Mouse (Mus musculus) lung, postnatal 4 days (tissue): ENCODE results near the gene 5530401A14Rik.

ENCODE experiments used
- DNase-seq, 2 experiments: peaks; one replicate each; pipeline ENCODE4 v3.0.0; 2021

Gene 5530401A14Rik

GRCm38 (mm10) chr11:81860250-81860972 lies at the start of gene 5530401A14Rik:
TSS of gene 5530401A14Rik (plus strand) at chr11:81860673.
- DNase-seq = peak; percentile 6 to 37

DNA sequence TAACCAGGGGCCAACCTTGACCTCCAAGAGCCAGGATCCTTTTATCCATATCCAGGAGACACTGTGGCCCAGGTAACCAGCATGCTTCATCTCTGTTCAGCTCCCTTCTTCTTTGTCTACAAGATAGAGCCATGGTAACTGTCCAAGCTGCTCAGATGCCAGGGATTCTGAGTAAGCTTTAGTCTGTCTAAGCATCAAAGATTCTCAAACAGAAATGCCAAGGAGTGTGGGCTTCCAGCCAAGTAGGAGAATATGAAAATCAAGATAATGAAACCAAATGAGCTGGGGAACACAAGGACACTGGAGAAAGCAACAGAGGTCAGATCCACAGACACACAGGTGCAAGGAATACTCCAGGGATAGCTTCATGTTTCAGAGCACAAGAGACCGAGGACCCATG lies 45.7 kb upstream of the 5530401A14Rik start:
- no peak for DNase-seq

DNA sequence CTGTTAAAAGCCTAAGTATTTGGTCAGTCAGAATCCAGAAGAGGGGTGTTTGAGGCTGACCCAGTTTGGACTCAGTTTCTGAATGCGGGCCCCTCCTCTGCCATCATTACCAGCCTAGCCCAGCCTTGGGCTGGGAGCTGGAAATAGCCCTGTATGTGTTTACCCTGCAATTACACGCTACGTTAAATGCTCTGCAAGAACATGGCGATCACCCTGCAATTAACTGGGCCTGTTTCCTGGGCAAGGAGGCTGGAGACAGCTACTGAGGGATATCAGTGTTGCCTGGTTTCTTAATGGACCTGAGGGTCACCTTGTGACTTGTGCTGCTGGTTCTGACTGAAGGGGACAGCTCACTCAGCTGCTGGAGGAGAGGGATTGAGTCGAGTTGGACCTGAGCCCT lies 43.9 kb upstream of the 5530401A14Rik start:
- DNase-seq = no peak

DNA sequence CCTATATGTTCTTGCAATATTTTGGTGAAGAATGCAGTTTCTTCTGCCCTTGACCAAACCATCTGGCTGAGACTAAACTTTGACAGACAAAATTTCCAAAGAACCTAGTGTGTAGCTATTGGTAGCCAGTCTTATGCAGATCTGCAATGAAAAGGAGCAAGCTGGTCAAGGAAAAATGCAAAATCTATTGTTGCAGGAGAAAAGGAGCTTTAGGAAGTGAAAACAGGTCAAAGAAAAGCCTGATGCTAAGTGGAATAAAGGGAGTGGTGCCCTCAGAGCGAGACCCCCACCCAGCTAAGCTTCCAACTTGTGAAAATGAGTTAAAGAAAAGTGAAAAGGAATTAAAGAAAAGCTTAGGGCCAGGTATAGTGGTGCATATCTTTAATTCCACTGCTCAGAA lies 28.1 kb upstream of the 5530401A14Rik start:
- no peak for DNase-seq

GRCm38 (mm10) chr11:81838426-81838825 lies 22.0 kb upstream of the 5530401A14Rik start:
- DNase-seq = no peak

- DNase-seq = no peak
These were observed 19.5 kb upstream of the 5530401A14Rik start for GRCm38 (mm10) chr11:81841001-81841400.

DNA sequence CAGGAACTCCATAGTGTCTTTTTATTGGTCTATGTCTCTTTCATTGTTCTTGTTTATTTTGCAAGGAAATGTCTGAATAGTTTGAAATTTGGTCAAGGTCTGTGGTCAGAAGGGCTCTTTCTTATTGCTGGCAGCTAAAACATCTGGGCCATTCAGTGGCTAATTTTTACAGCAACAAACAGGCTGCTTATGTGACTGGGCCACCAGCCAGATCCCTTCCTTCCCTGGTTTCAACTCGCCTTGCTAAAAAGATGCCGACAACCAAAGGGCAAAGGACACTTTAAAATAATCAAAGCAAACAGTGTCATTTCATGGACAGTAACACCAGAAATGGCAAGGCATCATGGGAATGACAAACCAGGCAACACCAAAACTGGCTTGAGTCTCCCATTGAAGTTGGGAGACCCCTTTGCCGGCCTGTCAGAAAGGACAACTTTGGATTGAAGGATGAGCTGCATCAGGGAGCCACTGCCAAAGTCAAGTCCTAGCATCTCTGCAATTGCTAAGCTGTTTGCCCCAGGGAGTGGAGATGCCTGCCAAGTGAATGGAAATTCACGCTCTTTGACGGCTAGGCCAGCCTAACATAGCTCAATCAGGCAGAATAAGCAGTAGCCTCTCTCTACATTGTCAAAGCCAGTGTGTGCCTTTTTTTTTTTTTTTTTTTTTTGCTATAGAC lies 15.3 kb upstream of the 5530401A14Rik start:
- DNase-seq = peak; percentile 48 to 80

GRCm38 (mm10) chr11:81845686-81846036 lies 14.8 kb upstream of the 5530401A14Rik start:
- no peak for DNase-seq

- DNase-seq = no peak
These were observed 12.5 kb upstream of the 5530401A14Rik start for GRCm38 (mm10) chr11:81847773-81848490.

DNA sequence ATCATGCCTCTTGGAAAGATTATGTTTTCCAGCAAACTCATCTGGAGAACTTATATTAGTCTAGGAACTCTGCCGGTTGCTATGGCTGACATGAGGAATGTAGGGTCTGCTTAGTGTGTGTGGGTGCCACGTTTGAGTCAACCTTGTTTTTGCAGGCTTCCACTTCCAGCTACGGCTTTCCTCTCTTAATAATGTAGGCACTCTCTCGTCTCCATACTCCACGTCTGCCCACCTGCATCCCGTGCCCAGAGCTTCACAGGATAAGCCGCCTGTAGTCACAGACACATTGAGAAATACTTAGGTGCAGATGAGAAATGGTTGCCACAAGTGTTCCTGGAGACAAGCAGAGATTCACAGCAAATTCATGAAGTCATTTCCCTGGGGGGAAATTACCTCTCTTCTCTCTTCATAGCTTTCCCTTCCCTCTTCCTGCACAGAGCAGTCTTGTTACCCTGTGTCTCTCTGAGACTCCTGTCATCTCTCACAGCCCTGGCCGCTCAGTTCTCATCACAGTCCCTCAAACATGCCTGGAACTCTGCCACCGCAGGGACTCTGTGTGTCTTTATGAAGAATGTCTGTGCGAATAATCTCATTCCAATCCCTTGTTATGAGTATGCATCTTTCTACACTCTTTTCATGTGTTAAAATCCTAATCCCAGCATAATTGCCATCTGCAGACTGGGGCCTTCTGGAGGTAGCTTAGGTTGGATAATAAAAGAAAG lies 5.3 kb downstream of the 5530401A14Rik start:
- DNase-seq = no peak

DNA sequence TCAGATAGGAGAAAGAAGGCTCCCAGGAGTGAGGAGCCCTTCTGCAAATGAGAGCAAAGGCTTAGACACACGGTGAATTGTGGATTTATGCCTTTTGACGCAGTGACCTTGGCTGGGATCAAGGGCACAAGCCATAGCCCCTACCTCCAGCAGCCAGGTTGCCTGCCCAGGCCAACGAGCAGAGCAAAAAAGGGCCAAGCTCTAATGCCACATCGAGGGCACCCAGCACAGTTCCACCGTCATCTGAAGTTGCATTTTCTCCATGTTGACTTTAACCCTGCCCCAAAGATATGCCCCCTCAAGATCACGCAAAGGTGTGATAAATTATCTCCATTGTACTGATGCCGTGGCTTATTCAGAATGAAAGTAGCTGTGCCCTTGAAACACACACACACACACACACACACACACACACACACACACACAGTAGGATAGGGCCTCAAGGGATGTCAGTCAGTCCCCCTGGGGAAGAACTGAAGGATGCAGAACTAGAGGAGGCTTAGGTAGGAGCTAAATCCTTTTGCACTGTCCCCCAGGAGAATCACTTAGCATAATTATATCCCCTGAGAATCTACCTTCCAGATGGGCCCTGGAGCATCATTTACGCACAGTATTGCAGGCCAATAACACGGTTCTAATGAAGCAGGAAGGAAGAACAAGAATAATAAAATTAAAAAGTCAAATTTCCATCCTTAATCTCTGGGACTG lies 11.2 kb downstream of the 5530401A14Rik start:
- DNase-seq = no peak

- no peak for DNase-seq
These were observed 36.0 kb downstream of the 5530401A14Rik start for GRCm38 (mm10) chr11:81896511-81896910.

DNA sequence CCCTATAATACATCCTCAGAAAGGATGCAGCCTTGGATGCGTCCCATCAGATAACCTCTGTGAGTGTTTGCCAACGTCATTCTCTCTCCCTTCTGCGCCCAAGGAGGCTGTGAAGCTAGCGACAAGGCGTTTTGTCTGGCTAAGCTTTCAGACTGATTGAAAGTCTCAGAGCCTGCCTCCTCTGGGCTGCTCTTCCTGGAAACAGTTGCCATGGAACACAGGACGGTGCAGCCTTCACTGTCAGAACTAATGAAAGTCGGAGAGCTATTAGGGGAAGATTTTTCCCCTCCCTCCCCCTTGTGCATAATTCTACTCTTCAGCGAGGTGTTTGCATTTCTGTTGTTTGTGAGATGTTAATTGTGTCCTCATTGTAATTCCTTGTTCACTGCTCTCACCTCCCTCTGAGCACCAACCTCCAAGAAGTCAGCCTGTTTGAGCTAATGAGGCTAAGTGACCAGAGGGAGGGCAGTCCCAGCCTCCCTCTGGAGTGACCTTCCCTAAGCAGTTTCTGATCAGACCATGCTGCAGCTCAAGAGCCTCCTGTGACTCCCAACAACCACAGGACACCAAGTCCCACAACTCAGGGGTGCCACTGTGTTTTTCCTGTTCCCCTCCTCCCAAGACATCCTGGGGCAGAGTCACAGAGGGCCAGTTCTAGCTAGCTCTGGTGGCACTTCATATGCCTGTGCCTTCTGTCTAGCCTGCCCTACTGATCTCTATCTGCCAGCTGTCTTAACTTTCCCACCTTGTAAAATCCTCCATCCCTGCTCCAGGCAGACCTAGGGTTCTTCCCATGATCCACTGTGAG lies 37.3 kb downstream of the 5530401A14Rik start:
- no peak for DNase-seq

GRCm38 (mm10) chr11:81902318-81902717 lies 41.8 kb downstream of the 5530401A14Rik start:
- no peak for DNase-seq

GRCm38 (mm10) chr11:81908760-81909159 lies 48.3 kb downstream of the 5530401A14Rik start:
- DNase-seq = no peak

GRCm38 (mm10) chr11:81909397-81909894 lies 49.0 kb downstream of the 5530401A14Rik start:
- DNase-seq = no peak

DNA sequence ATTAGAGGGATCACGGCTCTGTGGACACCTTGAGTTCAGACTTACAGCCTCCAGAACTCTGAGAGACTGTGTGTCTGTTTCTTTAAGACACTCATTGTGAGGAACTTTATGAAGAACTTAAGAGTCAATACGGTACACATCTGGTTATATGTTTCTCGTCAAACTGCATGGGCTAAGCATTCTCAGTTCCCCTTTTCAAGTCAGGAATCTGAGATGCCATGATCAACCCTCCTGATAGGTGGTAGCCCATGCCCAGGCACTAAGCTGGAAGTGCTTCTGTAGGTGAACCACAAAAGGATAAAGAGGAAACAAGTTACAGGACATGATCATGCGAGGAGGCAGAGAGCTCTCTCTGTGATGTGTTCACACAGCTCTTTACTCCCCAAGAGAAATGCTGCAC lies 52.6 kb downstream of the 5530401A14Rik start:
- no peak for DNase-seq

DNA sequence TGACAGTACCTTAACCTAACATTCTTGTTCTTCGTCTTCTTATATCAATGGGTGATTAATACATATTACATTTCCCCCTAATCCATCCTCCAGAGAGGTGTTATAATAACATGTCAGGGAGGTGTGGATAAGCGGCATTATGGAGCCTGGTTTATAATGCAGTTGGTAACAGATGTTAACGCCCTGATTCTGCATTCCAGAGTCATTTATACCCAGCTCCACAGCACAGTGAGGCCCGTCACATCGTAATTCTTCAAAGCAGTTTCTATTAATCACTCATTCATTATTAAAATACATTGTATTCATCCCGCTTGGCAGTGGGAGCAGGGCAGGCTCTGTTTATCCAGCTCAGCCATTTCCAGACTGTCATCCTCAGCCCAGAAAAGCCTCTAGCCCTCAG lies 55.0 kb downstream of the 5530401A14Rik start:
- no peak for DNase-seq

DNA sequence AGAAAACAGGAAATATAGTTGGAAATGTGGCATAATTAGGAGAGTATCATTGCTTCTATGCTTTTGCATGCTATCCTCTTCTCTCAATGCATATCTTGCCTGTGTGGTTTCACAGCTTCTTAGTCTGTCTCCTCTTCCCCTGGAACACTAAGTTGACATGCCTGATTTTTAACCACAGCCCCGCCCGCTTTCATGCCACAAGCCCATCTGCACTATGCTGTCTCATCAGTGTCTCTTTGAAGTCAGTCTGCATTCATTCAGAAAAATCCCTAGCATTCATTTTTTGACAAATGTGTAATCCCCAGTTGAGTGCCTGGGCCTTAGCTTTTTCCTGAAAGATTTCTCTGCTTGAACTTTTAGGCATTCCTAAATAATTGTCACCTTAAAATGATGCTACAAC lies 62.6 kb downstream of the 5530401A14Rik start:
- DNase-seq = no peak

- DNase-seq = no peak
These were observed 63.2 kb downstream of the 5530401A14Rik start for GRCm38 (mm10) chr11:81923626-81924025.

DNA sequence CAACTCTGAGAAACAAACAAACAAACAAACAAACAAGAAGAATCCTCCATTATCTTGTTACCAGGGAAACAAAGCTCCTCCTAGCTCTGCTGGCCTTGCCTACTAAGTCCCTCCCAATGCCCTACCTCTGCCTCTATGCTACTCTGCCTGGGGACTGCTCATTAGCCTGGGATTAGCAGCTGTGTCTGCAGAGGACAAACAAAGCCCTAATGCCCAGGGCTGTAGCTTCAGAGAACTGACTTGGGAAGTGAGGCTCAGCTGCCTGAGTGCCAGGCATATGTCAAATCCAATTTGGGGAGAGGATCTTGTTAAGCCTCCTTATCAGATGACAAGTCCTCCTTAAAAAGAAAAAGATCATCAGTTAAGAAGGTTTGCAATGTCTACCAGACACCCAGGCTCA lies 65.9 kb downstream of the 5530401A14Rik start:
- DNase-seq = no peak
